Mouse (Mus musculus): ENCODE measurements around the gene Phc3. TPM values are rescaled to one million over a fixed set of nuclear protein-coding genes. Genes with fewer than 3 reads are reported as not detected.

The Phc3 gene
- total and polyA plus RNA-seq, 3 experiments, result 3.2 to 11.4 TPM; not detected in 1

GRCm38 (mm10) chr3:30995899-30996687 lies 26.9 kb upstream of the Phc3 start:
- H3K4me1 ChIP-seq (ENCODE audit: control insufficient read depth in 1 of 2, insufficient read depth in 2 of 2, low read length in 2 of 2), result 0 out of 4 replicates have a peak, but pooled peaks cover 2 to 4% of the 10 kb centered on the region in 2 experiments
- TF ChIP-seq MXI1 (IDR thresholded peaks at IDR 0.05; ENCODE audit: low read depth, low read length) (no peak; the same call in 1 of the 2 replicates), ZKSCAN1 (IDR thresholded peaks at IDR 0.05; ENCODE audit: low read depth, low read length) (no peak), GATA1 (IDR thresholded peaks at IDR 0.05; ENCODE audit: low read depth, low read length) (no peak), MAX (IDR thresholded peaks at IDR 0.05; ENCODE audit: low read length) (peak; percentile 23; the same call in 1 of the 2 replicates), NRF1 (IDR thresholded peaks at IDR 0.05; ENCODE audit: insufficient read depth, low read depth, low read length, poor library complexity, severe bottlenecking) (no peak), NELFE (IDR thresholded peaks at IDR 0.05; ENCODE audit: low read depth, low read length) (0 out of 2 replicates have a peak, but pooled peaks have one; percentile 0), TAL1 (IDR thresholded peaks at IDR 0.05; ENCODE audit: low read length) (no peak), BHLHE40 (IDR thresholded peaks at IDR 0.05; ENCODE audit: borderline replicate concordance, low read depth, low read length) (no peak), HCFC1 (IDR thresholded peaks at IDR 0.05; ENCODE audit: low read depth, low read length) (no peak), GABPA (IDR thresholded peaks at IDR 0.05; ENCODE audit: low read depth, low read length) (no peak), TBP (IDR thresholded peaks at IDR 0.05; ENCODE audit: low read depth, low read length) (no peak), POLR2A (IDR thresholded peaks at IDR 0.05; ENCODE audit: control insufficient read depth in 1 of 2, insufficient read depth in 1 of 2, low read depth in 1 of 2, low read length in 2 of 2, poor library complexity in 1 of 2) (peak in 1 of 2 experiments; percentile 64; a peak in 1 of 4 replicates), MYC (IDR thresholded peaks at IDR 0.05; ENCODE audit: low read depth, low read length) (no peak), POLR2AphosphoS2 (IDR thresholded peaks at IDR 0.05; ENCODE audit: low read length) (no peak), ELF1 (IDR thresholded peaks at IDR 0.05; ENCODE audit: low read depth, low read length) (no peak), ZMIZ1 (IDR thresholded peaks at IDR 0.05; ENCODE audit: low read depth, low read length) (no peak), UBTF (IDR thresholded peaks at IDR 0.05; ENCODE audit: borderline replicate concordance, insufficient read depth, low read depth, low read length) (no peak), USF1 (IDR thresholded peaks at IDR 0.05; ENCODE audit: low read depth, low read length) (no peak), ETS1 (IDR thresholded peaks at IDR 0.05; ENCODE audit: low read depth, low read length) (no peak), USF2 (IDR thresholded peaks at IDR 0.05; ENCODE audit: borderline replicate concordance in 1 of 2, insufficient read depth in 1 of 2, low read depth in 1 of 2, low read length in 2 of 2) (no peak), TCF12 (IDR thresholded peaks at IDR 0.05; ENCODE audit: low read depth, low read length) (no peak)
- peak overlapping the region; percentile 52 for H3K9ac ChIP-seq (ENCODE audit: control insufficient read depth, low read depth, low read length, poor library complexity, severe bottlenecking)
- peaks cover 0 to 8% of the 10 kb centered on the region in 2 experiments; a peak in 2 of 4 replicates for H3K36me3 ChIP-seq (ENCODE audit: control insufficient read depth in 1 of 2, insufficient read depth in 2 of 2, low read length in 2 of 2)
- H3K27ac ChIP-seq (ENCODE audit: control insufficient read depth, low read depth, low read length), result no peak overlapping the region
- no peaks in the 10 kb centered on the region for H3K9me3 ChIP-seq (replicated peaks; ENCODE audit: insufficient read depth, low read length)
- no peaks in the 10 kb centered on the region for H3K27me3 ChIP-seq (ENCODE audit: control insufficient read depth in 1 of 2, insufficient read depth in 2 of 2, low read length in 2 of 2)
- peak; percentile 69 for DNase-seq (ENCODE audit: low read depth, low spot score)
- peak overlapping the region; percentile 75 to 77 for H3K4me3 ChIP-seq (ENCODE audit: control insufficient read depth in 1 of 2, insufficient read depth in 1 of 2, low read depth in 2 of 2, low read length in 2 of 2)
- H3K79me2 ChIP-seq (ENCODE audit: control insufficient read depth, insufficient read depth, low read length, poor library complexity), result peaks cover 1% of the 10 kb centered on the region; the same call in 1 of the 2 replicates
